Mouse (Mus musculus) spleen, adult 2 months (tissue): Measurements from ENCODE around the gene Fndc3a. TPM values are rescaled to one million over a fixed set of nuclear protein-coding genes. Genes with fewer than 3 reads are reported as not detected.

Experiments
- DNase-seq, 2 experiments: peaks; one replicate each; pipeline versions ENCODE4 v3.0.0 to v3.0.0-alpha.2; 2012 to 2021; ENCODE audit warnings: low spot score in 2 of 2, low read depth in 1 of 2
- H3K27ac ChIP-seq: fragments of 200-500 bp; 2 replicates; pipeline ENCODE4 v1.5.1; 2012; ENCODE audit warnings: low read length, inconsistent platforms; ENCODE audit not compliant: insufficient read depth
- H3K27me3 ChIP-seq: fragments of 200-500 bp; 2 replicates; pipeline ENCODE4 v1.6.1; 2012; ENCODE audit warnings: mild to moderate bottlenecking, moderate library complexity, low read length, inconsistent platforms; ENCODE audit not compliant: control insufficient read depth, insufficient read depth
- H3K36me3 ChIP-seq: fragments of 200-500 bp; 2 replicates; pipeline ENCODE4 v1.6.1; 2012; ENCODE audit warnings: mild to moderate bottlenecking, low read length, inconsistent platforms; ENCODE audit not compliant: control insufficient read depth, insufficient read depth
- H3K4me1 ChIP-seq: fragments of 200-500 bp; 2 replicates; pipeline ENCODE4 v1.6.1; 2011; ENCODE audit warnings: inconsistent platforms; ENCODE audit not compliant: control insufficient read depth, insufficient read depth, insufficient read length
- H3K4me3 ChIP-seq: fragments of 200-500 bp; 2 replicates; pipeline ENCODE4 v1.5.1; 2011; ENCODE audit warnings: mild to moderate bottlenecking, inconsistent platforms; ENCODE audit not compliant: insufficient read depth, insufficient read length; ENCODE audit errors: extremely low read depth
- CTCF ChIP-seq: fragments of 200-500 bp; IDR thresholded peaks from 2 replicates; pipeline ENCODE4 v1.5.1; 2011; ENCODE audit warnings: mild to moderate bottlenecking, inconsistent platforms; ENCODE audit not compliant: insufficient read depth, insufficient read length, insufficient replicate concordance; ENCODE audit errors: extremely low read depth
- POLR2A ChIP-seq: fragments of 200-500 bp; IDR thresholded peaks from 2 replicates; pipeline ENCODE4 v1.6.1; 2011; ENCODE audit warnings: low read depth, low read length, inconsistent platforms
- WGBS: fragments of 180-500 bp; shearing (Covaris S2); methylation state at CpG from one replicate; pipeline ENCODE4 v1.1.7; 2018; 5-methylcytosine and 5-hydroxymethylcytosine counted together
- polyA plus RNA-seq: library from polyadenylated mRNA; depleted of rRNA; stranded (reverse); fragments of >200 nt; gene quantifications from 2 replicates; pipeline ENCODE4 v1.2.3, GENCODE M21; 2012; rRNA removed

The Fndc3a gene
- polyA plus RNA-seq: 19.5 and 22.2 TPM in 2 replicates

DNA sequence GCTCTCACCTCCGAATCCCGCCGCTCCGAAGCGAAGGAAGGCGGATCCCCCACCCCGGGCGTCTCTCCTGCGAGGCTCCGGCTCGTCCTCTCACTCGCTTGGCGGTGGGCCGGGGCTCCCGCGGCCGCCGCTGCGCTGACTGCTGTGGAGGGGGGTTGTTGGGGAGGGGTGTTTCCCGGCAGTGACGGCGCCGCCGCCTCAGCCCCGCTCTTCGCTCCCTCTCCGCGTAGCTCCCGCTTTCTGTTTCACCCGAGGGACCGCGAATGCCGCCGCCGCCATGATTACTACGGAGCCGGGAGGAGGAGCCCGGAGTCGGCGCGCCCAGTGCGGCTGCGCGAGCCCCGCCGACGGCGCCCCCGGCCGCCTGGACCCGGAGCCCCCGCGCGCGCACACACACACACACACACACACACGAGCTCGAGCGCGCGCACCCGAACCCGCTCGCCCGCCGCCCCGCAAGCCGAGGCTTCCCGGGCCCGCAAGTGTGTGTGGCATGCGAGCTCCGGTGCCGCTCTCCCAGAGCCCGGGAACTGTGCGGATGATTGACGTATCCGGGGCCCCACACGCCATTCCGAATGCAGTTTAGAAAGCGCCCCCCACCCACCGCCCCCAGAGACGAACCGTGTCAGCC, at the start of gene Fndc3a:
Gene Fndc3a, minus strand, starts transcription at position 294 of the 631 bp plus-strand sequence.
- Histone ChIP-seq H3K4me3 (peak within 1 kb of the TSS; percentile 99), H3K4me1 (0 out of 2 replicates have a peak, but pooled peaks cover 2% of the 10 kb centered on the region), H3K27me3 (no peaks in the 10 kb centered on the region; the same call in 1 of the 2 replicates), H3K27ac (peak within 1 kb of the TSS; percentile 98), H3K36me3 (no peaks in the 10 kb centered on the region)
- TF ChIP-seq POLR2A (peak; percentile 12; the same call in 1 of the 2 replicates), CTCF (no peak)
- under 1% methylated on average over 73 of the region's 82 CpGs for WGBS
- peak; percentile 54 to 84 for DNase-seq

DNA sequence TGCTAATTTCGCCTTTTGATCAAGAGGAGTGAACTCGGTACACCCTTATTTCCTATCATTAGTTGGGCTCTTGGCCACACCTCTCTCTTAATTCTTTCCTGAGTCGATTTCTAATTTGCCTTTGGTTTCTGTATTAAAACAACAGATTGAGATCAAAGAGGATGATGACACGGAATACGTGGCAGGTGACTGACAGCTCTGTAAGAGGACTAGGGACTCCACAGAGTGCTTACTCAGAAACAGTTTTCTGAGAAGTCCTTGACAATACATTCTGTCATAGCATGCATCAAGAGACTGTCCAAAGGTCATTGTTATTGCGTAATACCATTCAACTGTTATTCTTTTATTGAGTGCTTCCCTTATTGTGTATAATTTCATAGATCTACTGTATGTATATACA, 43.1 kb upstream of the Fndc3a start:
- Histone ChIP-seq H3K27ac (no peak overlapping the region), H3K4me1 (no peaks in the 10 kb centered on the region), H3K4me3 (no peak overlapping the region), H3K36me3 (no peaks in the 10 kb centered on the region), H3K27me3 (no peaks in the 10 kb centered on the region)
- no peak for TF ChIP-seq POLR2A
- no peak for TF ChIP-seq CTCF
- 88% methylated on average over 6 of the region's 6 CpGs for WGBS
- DNase-seq: no peak

DNA sequence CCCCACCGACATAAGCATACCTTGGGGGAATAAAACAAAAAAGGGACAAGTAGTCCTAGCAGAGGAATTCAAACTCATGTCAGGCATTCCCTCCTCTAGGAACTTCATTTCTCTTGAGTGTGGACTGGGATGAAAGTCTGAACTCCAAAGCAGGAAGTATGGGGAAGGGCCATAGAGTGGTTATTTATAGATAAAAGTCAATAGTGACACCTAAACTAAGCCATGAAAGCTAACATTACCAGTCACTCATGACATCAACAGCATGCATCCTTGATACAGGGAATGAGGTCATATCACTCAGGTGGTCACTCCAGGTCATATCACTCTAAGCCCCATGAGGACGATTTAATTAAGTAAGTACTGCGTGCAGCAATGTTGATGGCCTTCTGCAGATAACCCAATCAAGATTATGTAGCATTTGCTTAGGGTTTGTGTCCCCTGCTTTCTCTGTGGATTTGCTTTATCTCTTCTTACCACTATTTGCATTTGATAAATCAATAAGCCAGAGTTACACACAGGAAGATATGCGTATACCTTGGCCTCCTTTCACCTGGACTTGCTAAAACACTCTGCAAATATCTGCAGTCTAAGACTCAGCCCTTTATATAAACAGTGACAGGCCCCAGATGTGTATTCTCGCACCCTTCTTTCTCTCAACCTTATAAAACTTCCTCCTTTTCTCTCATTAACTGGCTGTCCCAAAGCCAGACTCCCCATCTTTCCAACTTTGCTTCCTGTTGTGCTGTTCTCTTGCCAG, 40.8 kb upstream of the Fndc3a start:
- 89% methylated on average over 5 of the region's 5 CpGs for WGBS
- Histone ChIP-seq H3K4me3 (no peak overlapping the region), H3K4me1 (no peaks in the 10 kb centered on the region), H3K27me3 (no peaks in the 10 kb centered on the region), H3K27ac (no peak overlapping the region), H3K36me3 (no peaks in the 10 kb centered on the region)
- no peak for TF ChIP-seq POLR2A
- no peak for TF ChIP-seq CTCF
- no peak for DNase-seq

DNA sequence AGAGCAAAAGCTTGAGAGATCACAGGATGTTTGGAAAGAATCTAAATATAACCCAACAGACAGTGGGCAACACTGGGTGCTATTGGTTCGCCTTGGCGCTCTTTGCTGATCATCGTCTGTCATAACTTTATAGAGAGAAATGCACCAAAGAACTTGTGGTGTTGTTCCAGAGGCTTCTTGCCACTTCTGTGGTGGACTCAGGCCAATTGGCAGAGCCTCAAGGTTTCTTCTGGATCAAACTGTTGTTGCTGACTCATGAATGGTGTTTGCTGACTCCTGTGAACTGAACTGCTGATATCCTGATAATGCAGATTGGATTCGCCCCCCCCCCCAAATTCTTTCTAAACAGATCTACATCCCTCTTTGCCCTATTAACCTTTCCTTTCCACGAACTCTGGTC, 38.5 kb upstream of the Fndc3a start:
- Histone ChIP-seq H3K27ac (no peak overlapping the region), H3K4me1 (no peaks in the 10 kb centered on the region), H3K4me3 (no peak overlapping the region), H3K36me3 (no peaks in the 10 kb centered on the region), H3K27me3 (no peaks in the 10 kb centered on the region)
- DNase-seq: no peak
- TF ChIP-seq POLR2A (no peak), CTCF (no peak)
- 93% methylated on average over 5 of the region's 5 CpGs for WGBS

DNA sequence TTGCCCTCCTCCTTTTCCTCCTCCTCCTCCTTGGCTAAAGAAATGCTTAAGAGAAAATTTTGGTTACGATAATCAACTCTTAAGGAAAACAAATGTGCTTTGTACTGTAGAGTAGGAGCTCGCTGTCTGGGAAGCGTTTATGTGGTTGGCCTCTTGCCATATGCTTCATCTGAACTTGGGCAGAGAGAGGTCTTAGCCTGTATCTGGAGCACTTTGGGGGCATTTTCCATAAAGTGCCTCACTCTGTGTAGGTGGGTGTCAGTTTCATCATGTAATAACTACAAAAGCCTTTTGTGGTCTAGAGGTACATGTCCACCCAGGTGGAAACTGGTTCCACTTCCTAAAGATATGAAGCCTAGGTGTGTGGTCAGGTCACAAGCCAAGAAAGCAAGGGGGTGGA, 31.9 kb upstream of the Fndc3a start:
- no peak for DNase-seq
- Histone ChIP-seq H3K27ac (no peak overlapping the region), H3K4me1 (no peaks in the 10 kb centered on the region), H3K36me3 (no peaks in the 10 kb centered on the region), H3K4me3 (no peak overlapping the region), H3K27me3 (no peaks in the 10 kb centered on the region)
- WGBS: 88% methylated on average over 3 of the region's 3 CpGs
- TF ChIP-seq POLR2A (no peak), CTCF (no peak)

DNA sequence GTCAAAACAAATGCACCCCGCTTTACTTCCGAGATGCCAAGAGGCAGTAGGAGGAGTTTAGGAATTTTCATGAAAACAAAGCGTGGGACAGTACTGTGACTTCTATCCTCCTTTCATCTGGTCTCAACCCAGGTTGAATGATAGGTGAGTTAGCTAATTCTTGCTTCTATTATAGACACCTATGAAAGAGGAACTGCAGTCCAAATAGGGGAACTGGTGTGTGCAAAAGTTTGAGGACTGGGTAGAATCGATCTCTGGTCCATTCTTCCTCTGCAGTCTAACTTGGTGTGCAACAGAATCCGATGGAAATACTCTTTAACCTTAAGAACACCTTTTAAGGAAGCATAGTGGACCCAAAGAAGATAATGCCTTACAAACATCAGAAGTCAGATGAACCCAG, 30.5 kb upstream of the Fndc3a start:
- H3K27me3 ChIP-seq: no peaks in the 10 kb centered on the region
- H3K4me1 ChIP-seq: no peaks in the 10 kb centered on the region
- no peak overlapping the region for H3K27ac ChIP-seq
- WGBS: 57% methylated on average over 5 of the region's 5 CpGs
- peak in 1 of 2 experiments; percentile 4 for DNase-seq
- TF ChIP-seq POLR2A (no peak), CTCF (no peak)
- H3K4me3 ChIP-seq: no peak overlapping the region
- H3K36me3 ChIP-seq: no peaks in the 10 kb centered on the region
